Mouse (Mus musculus) heart, adult 2 months (tissue): ENCODE measurements around the gene Fam13c.

Experiments
- CTCF ChIP-seq: fragments of 200-600 bp; IDR thresholded peaks from 2 replicates; pipeline ENCODE4 v1.8.1; 2022; ENCODE audit warnings: antibody characterized with exemption, mild to moderate bottlenecking, moderate library complexity
- EP300 ChIP-seq: fragments of 200-500 bp; IDR thresholded peaks from 2 replicates; pipeline ENCODE4 v1.6.1; 2011; ENCODE audit warnings: low read depth, low read length, control low read depth; ENCODE audit not compliant: insufficient read depth
- POLR2A ChIP-seq: fragments of 200-500 bp; IDR thresholded peaks from 2 replicates; pipeline ENCODE4 v1.6.1; 2011; ENCODE audit warnings: mild to moderate bottlenecking, low read depth, low read length, control low read depth; ENCODE audit not compliant: insufficient read depth

GRCm38 (mm10) chr10:70440639-70441461 lies 569 bp downstream of the Fam13c start:
- peak; percentile 51 for TF ChIP-seq POLR2A
- TF ChIP-seq CTCF: 0 out of 2 replicates have a peak, but pooled peaks have one; percentile 10
- 0 out of 2 replicates have a peak, but pooled peaks have one; percentile 13 for TF ChIP-seq EP300
